Comparison of ENCODE assay signal across 9 mouse cellular contexts in the genomic region with DNA sequence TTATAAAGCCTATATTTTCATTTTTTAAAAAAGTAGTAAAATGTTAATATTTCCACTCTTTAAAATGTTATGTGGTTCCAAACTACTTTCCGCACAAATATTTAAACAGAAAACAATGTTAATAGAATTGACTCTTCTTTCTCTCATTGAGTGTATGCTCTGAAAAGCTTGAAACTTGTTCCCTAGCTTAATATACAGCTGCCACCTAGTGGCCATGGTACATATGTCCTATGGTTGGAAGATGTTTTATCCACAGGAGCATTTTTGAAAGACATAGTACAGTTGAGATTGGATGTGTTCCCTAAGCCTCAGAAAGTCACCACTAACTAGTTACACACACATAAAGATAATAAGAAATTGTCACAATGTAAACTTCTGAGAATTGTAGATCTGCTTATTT. TPM values are rescaled to one million over a fixed set of nuclear protein-coding genes. Genes with fewer than 3 reads are reported as not detected.
DNase-seq lines count a peak whose midpoint lies in the region; ATAC-seq lines count a peak whose summit lies in the region.
"Had no signal": no experiment of that assay in that cellular context is flagged by ENCODE, and none has a peak within 500 bp of the region (broad histone marks: within the 10 kb centered on the region; RNA-seq: fewer than 3 reads in every experiment).

No protein-coding gene starts in this region.

- ATAC-seq in hindbrain, embryonic 14.5 days (ENCODE audit: low FRiP score) = no peak
- ATAC-seq in hindbrain, embryonic 13.5 days (ENCODE audit: low FRiP score) = no peak
- no peak for ATAC-seq in erythroid progenitor cell, adult 5-6 weeks (replicated peaks; ENCODE audit: low FRiP score, poor library complexity, severe bottlenecking)

- H3K9me3 ChIP-seq in hindbrain, embryonic 14.5 days (ENCODE audit: control insufficient read depth, low read length) = no peaks in the 10 kb centered on the region
- H3K9me3 ChIP-seq in hindbrain, embryonic 13.5 days = no peaks in the 10 kb centered on the region
- H3K9me3 ChIP-seq: embryonic facial prominence, embryonic 15.5 days; limb, embryonic 12.5 days had no signal

- no peaks in the 10 kb centered on the region for H3K4me1 ChIP-seq in hindbrain, embryonic 14.5 days (replicated peaks; ENCODE audit: control insufficient read depth, insufficient read depth, low read length)
- no peaks in the 10 kb centered on the region for H3K4me1 ChIP-seq in hindbrain, embryonic 13.5 days (replicated peaks)
- H3K4me1 ChIP-seq: embryonic facial prominence, embryonic 15.5 days; limb, embryonic 12.5 days had no signal

- H3K27me3 ChIP-seq in hindbrain, embryonic 14.5 days (ENCODE audit: control insufficient read depth, insufficient read depth, low read length) = no peaks in the 10 kb centered on the region
- H3K27me3 ChIP-seq in hindbrain, embryonic 13.5 days = no peaks in the 10 kb centered on the region
- H3K27me3 ChIP-seq: embryonic facial prominence, embryonic 15.5 days; limb, embryonic 12.5 days had no signal

- no peaks in the 10 kb centered on the region for H3K36me3 ChIP-seq in hindbrain, embryonic 14.5 days (replicated peaks; ENCODE audit: control insufficient read depth, insufficient read depth)
- H3K36me3 ChIP-seq in hindbrain, embryonic 13.5 days = no peaks in the 10 kb centered on the region
- H3K36me3 ChIP-seq: embryonic facial prominence, embryonic 15.5 days; limb, embryonic 12.5 days had no signal

- no peak overlapping the region for H3K27ac ChIP-seq in hindbrain, embryonic 14.5 days
- no peak overlapping the region for H3K27ac ChIP-seq in hindbrain, embryonic 13.5 days
- H3K27ac ChIP-seq: embryonic facial prominence, embryonic 15.5 days; limb, embryonic 12.5 days had no signal

- WGBS in hindbrain, embryonic 14.5 days = 37% methylated on average over 1 of the region's 1 CpGs
- 56% methylated on average over 1 of the region's 1 CpGs for whole genome bisulfite sequencing in hindbrain, embryonic 13.5 days

- no peak overlapping the region for H3K4me2 ChIP-seq in hindbrain, embryonic 14.5 days (replicated peaks)
- H3K4me2 ChIP-seq in hindbrain, embryonic 13.5 days = no peak overlapping the region
- H3K4me2 ChIP-seq: embryonic facial prominence, embryonic 15.5 days; limb, embryonic 12.5 days had no signal

- H3K4me3 ChIP-seq in hindbrain, embryonic 14.5 days (replicated peaks; ENCODE audit: low read length) = no peak overlapping the region
- no peak overlapping the region for H3K4me3 ChIP-seq in hindbrain, embryonic 13.5 days
- H3K4me3 ChIP-seq: embryonic facial prominence, embryonic 15.5 days; limb, embryonic 12.5 days had no signal

- DNase-seq in hindbrain, embryonic 14.5 days (ENCODE audit: low spot score) = peak; percentile 70
- DNase-seq in urinary bladder, postnatal 14 days (ENCODE audit: low spot score) = peak; percentile 50
- DNase-seq in urinary bladder, adult 2 months (ENCODE audit: low spot score) = no peak
- peak; percentile 10 for DNase-seq in cerebellum, adult 9-11 months
- peak; percentile 69 for DNase-seq in kidney, postnatal 10 days

- no peak overlapping the region for H3K9ac ChIP-seq in hindbrain, embryonic 14.5 days
- H3K9ac ChIP-seq in hindbrain, embryonic 13.5 days = no peak overlapping the region
- H3K9ac ChIP-seq: embryonic facial prominence, embryonic 15.5 days; limb, embryonic 12.5 days had no signal

RNA-seq across cellular contexts. Expression of a gene that starts 11.7 kb away (rescaled TPM):
- not detected in 2 replicates for polyA plus RNA-seq in hindbrain, embryonic 14.5 days (2014; fragmentation: Nextera tagmentation; extraction: Ambion mirVana)
- polyA plus RNA-seq in hindbrain, embryonic 13.5 days (2015; fragmentation: Nextera tagmentation; extraction: Ambion mirVana) = not detected in 2 replicates
- not detected in 2 replicates for polyA plus RNA-seq in urinary bladder, adult 2 months (2012; rRNA removed)
- total RNA-seq in erythroid progenitor cell, adult 5-6 weeks (2015; ENCODE audit: low replicate concordance) = not detected in 2 replicates
- total RNA-seq in erythroid progenitor cell, adult 5-6 weeks (2017; ENCODE audit: low replicate concordance) = not detected in 2 replicates
- polyA plus RNA-seq: embryonic facial prominence, embryonic 15.5 days; limb, embryonic 12.5 days had no signal

RNA-seq across cellular contexts. Expression of a gene that starts 22.0 kb away (rescaled TPM):
- not detected in 2 replicates for polyA plus RNA-seq in hindbrain, embryonic 14.5 days (2014; fragmentation: Nextera tagmentation; extraction: Ambion mirVana)
- polyA plus RNA-seq in hindbrain, embryonic 13.5 days (2015; fragmentation: Nextera tagmentation; extraction: Ambion mirVana) = not detected in 2 replicates
- not detected in 2 replicates for polyA plus RNA-seq in urinary bladder, adult 2 months (2012; rRNA removed)
- total RNA-seq in erythroid progenitor cell, adult 5-6 weeks (2015; ENCODE audit: low replicate concordance) = not detected in 2 replicates
- 0.39 TPM in 1 of 2 replicates, not detected in the other for total RNA-seq in erythroid progenitor cell, adult 5-6 weeks (2017; ENCODE audit: low replicate concordance)
- polyA plus RNA-seq: embryonic facial prominence, embryonic 15.5 days; limb, embryonic 12.5 days had no signal
